Mouse (Mus musculus): Measurements from ENCODE around the gene Grm7. TPM values are rescaled to one million over a fixed set of nuclear protein-coding genes. Genes with fewer than 3 reads are reported as not detected.

Grm7 gene
- total RNA-seq, 2 experiments from 2014 or later: 68.4 to 87.5 TPM

- intact Hi-C loops (cut with DNase I): no loop called here
- no peak for DNase-seq (ENCODE audit: low spot score in 2 of 2)
Observed at GRCm38 (mm10) chr6:111293505-111294001, 648.2 kb downstream of the Grm7 start.

GRCm38 (mm10) chr6:111303912-111304555, 658.7 kb downstream of the Grm7 start:
- intact Hi-C loops (cut with DNase I): no loop called here

GRCm38 (mm10) chr6:111361681-111362080, 716.3 kb downstream of the Grm7 start:
- intact Hi-C loops (cut with DNase I): no loop called here
- no peak for DNase-seq (ENCODE audit: low spot score in 2 of 2)

More at GRCm38 (mm10) chr6:111303912-111304555, 658.7 kb downstream of the Grm7 start:
- DNase-seq (ENCODE audit: low spot score in 2 of 2): no peak

GRCm38 (mm10) chr6:111368111-111368510, 722.7 kb downstream of the Grm7 start:
- intact Hi-C loops (cut with DNase I): no loop called here
- no peak for DNase-seq (ENCODE audit: low spot score in 2 of 2)

GRCm38 (mm10) chr6:111368551-111368950, 723.2 kb downstream of the Grm7 start:
- intact Hi-C loops (cut with DNase I): no loop called here
- DNase-seq (ENCODE audit: low spot score in 2 of 2): no peak

GRCm38 (mm10) chr6:111369013-111369412, 723.6 kb downstream of the Grm7 start:
- DNase-seq (ENCODE audit: low spot score in 2 of 2): no peak
- intact Hi-C loops (cut with DNase I): no loop called here

- intact Hi-C loops (cut with DNase I): no loop called here
Observed at GRCm38 (mm10) chr6:111371581-111372349, 726.4 kb downstream of the Grm7 start.

GRCm38 (mm10) chr6:111372626-111373380, 727.4 kb downstream of the Grm7 start:
- DNase-seq (ENCODE audit: low spot score in 2 of 2): peak; percentile 30 to 54
- intact Hi-C loops (cut with DNase I): no loop called here

More at GRCm38 (mm10) chr6:111371581-111372349, 726.4 kb downstream of the Grm7 start:
- peak; percentile 32 to 52 for DNase-seq (ENCODE audit: low spot score in 2 of 2)

GRCm38 (mm10) chr6:111380710-111381109, 735.3 kb downstream of the Grm7 start:
- intact Hi-C loops (cut with DNase I): no loop called here
- no peak for DNase-seq (ENCODE audit: low spot score in 2 of 2)

- intact Hi-C loops (cut with DNase I): no loop called here
- DNase-seq (ENCODE audit: low spot score in 2 of 2): peak; percentile 24 to 31
Observed at GRCm38 (mm10) chr6:111408750-111409149, 763.4 kb downstream of the Grm7 start.

GRCm38 (mm10) chr6:111424737-111425136, 779.4 kb downstream of the Grm7 start:
- intact Hi-C loops (cut with DNase I): no loop called here
- DNase-seq (ENCODE audit: low spot score in 2 of 2): no peak

- intact Hi-C loops (cut with DNase I): no loop called here
- DNase-seq (ENCODE audit: low spot score in 2 of 2): no peak
Observed at GRCm38 (mm10) chr6:111446228-111446627, 800.8 kb downstream of the Grm7 start.

- intact Hi-C loops (cut with DNase I): no loop called here
- no peak for DNase-seq (ENCODE audit: low spot score in 2 of 2)
Observed at GRCm38 (mm10) chr6:111447851-111448250, 802.5 kb downstream of the Grm7 start.

- intact Hi-C loops (cut with DNase I): no loop called here
- DNase-seq (ENCODE audit: low spot score in 2 of 2): no peak
Observed at GRCm38 (mm10) chr6:111449054-111449783, 803.8 kb downstream of the Grm7 start.

- intact Hi-C loops (cut with DNase I): no loop called here
- DNase-seq (ENCODE audit: low spot score in 2 of 2): no peak
Observed at GRCm38 (mm10) chr6:111481866-111482265, 836.5 kb downstream of the Grm7 start.

GRCm38 (mm10) chr6:111486081-111486480, 840.7 kb downstream of the Grm7 start:
- intact Hi-C loops (cut with DNase I): no loop called here
- no peak for DNase-seq (ENCODE audit: low spot score in 2 of 2)

GRCm38 (mm10) chr6:111487556-111487955, 842.2 kb downstream of the Grm7 start:
- intact Hi-C loops (cut with DNase I): no loop called here

GRCm38 (mm10) chr6:111492166-111492565, 846.8 kb downstream of the Grm7 start:
- intact Hi-C loops (cut with DNase I): no loop called here
- DNase-seq (ENCODE audit: low spot score in 2 of 2): no peak

More at GRCm38 (mm10) chr6:111487556-111487955, 842.2 kb downstream of the Grm7 start:
- no peak for DNase-seq (ENCODE audit: low spot score in 2 of 2)

GRCm38 (mm10) chr6:111499542-111499941, 854.2 kb downstream of the Grm7 start:
- DNase-seq (ENCODE audit: low spot score in 2 of 2): no peak

More at GRCm38 (mm10) chr6:111499542-111499941, 854.2 kb downstream of the Grm7 start:
- intact Hi-C loops (cut with DNase I): no loop called here
